Mouse (Mus musculus): ENCODE results near the gene Rnf135. TPM values are rescaled to one million over a fixed set of nuclear protein-coding genes. Genes with fewer than 3 reads are reported as not detected.

The Rnf135 gene
- polyA plus RNA-seq, 1 experiment from 2014 or later = 6.3 TPM

DNA sequence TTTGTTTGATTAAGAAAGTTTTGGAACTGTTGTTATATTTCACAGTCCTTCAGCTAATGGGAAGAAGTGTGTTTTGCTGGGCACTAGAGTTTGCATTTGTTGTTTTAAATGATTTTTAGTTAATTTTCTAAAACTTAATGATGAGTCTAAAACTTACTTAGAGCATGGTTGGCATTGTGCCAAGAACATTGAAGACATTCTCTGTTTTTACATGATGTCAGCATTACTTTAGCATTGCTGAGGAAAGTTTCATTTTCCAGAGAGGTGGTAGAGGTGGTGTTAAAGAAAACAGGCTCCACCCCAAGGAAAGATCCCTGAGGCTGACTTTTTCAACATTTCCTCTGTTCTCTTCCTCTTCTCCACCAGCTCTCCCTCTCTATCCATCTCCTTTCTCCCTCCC, 63.4 kb downstream of the Rnf135 start:
- Histone ChIP-seq H3K36me3 (peaks cover 90% of the 10 kb centered on the region), H3K9ac (replicated peaks) (no peak overlapping the region), H3K4me2 (no peak overlapping the region), H3K27ac (no peak overlapping the region), H3K4me3 (replicated peaks) (no peak overlapping the region), H3K9me3 (no peaks in the 10 kb centered on the region), H3K4me1 (replicated peaks) (no peaks in the 10 kb centered on the region), H3K27me3 (no peaks in the 10 kb centered on the region)
- no peak for ATAC-seq (ENCODE audit: insufficient number of reproducible peaks, insufficient read depth, low FRiP score, low TSS enrichment, low read depth)

- WGBS = 90% methylated on average over 3 of the region's 3 CpGs
- H3K27ac ChIP-seq = no peak overlapping the region
- no peak for ATAC-seq (ENCODE audit: insufficient number of reproducible peaks, insufficient read depth, low FRiP score, low TSS enrichment, low read depth)
- H3K9ac ChIP-seq (replicated peaks) = no peak overlapping the region
- no peaks in the 10 kb centered on the region for H3K4me1 ChIP-seq (replicated peaks)
- peaks cover 87% of the 10 kb centered on the region for H3K36me3 ChIP-seq
- no peaks in the 10 kb centered on the region for H3K9me3 ChIP-seq
- H3K27me3 ChIP-seq = no peaks in the 10 kb centered on the region
- no peak overlapping the region for H3K4me2 ChIP-seq
- H3K4me3 ChIP-seq (replicated peaks) = no peak overlapping the region
Observed at GRCm38 (mm10) chr11:80248531-80248930, 64.9 kb downstream of the Rnf135 start.

Other genes with a start within 250 kb of the Rnf135 start
- gene Utp6, start 221.5 kb upstream of the Rnf135 start, polyA plus RNA-seq (2016; fragmentation: Nextera tagmentation; extraction: Ambion mirVana) = 72.0 and 74.4 TPM in 2 replicates
- 30.1 and 31.7 TPM in 2 replicates for gene Suz12, start 190.7 kb upstream of the Rnf135 start, polyA plus RNA-seq (2016; fragmentation: Nextera tagmentation; extraction: Ambion mirVana)
- gene Crlf3, start 102.9 kb upstream of the Rnf135 start, polyA plus RNA-seq (2016; fragmentation: Nextera tagmentation; extraction: Ambion mirVana) = 59.4 and 60.1 TPM in 2 replicates
- gene Atad5, start 94.5 kb upstream of the Rnf135 start, polyA plus RNA-seq (2016; fragmentation: Nextera tagmentation; extraction: Ambion mirVana) = 17.4 and 19.9 TPM in 2 replicates
- gene Tefm, start 41.7 kb upstream of the Rnf135 start, polyA plus RNA-seq (2016; fragmentation: Nextera tagmentation; extraction: Ambion mirVana) = 32.4 and 34.9 TPM in 2 replicates
- gene Adap2, start 29.7 kb upstream of the Rnf135 start, polyA plus RNA-seq (2016; fragmentation: Nextera tagmentation; extraction: Ambion mirVana) = 0.45 and 1.2 TPM in 2 replicates
- 58.2 and 59.5 TPM in 2 replicates for gene Rhot1, start 25.2 kb downstream of the Rnf135 start, polyA plus RNA-seq (2016; fragmentation: Nextera tagmentation; extraction: Ambion mirVana)
- 2.0 and 3.4 TPM in 2 replicates for gene Rhbdl3, start 117.1 kb downstream of the Rnf135 start, polyA plus RNA-seq (2016; fragmentation: Nextera tagmentation; extraction: Ambion mirVana)
- 26.0 and 29.9 TPM in 2 replicates for gene 5730455P16Rik, start 194.2 kb downstream of the Rnf135 start, polyA plus RNA-seq (2016; fragmentation: Nextera tagmentation; extraction: Ambion mirVana)
- gene Zfp207, start 199.4 kb downstream of the Rnf135 start, polyA plus RNA-seq (2016; fragmentation: Nextera tagmentation; extraction: Ambion mirVana) = 287 and 289 TPM in 2 replicates
- gene Psmd11, start 244.8 kb downstream of the Rnf135 start, polyA plus RNA-seq (2016; fragmentation: Nextera tagmentation; extraction: Ambion mirVana) = 313 and 325 TPM in 2 replicates